ENCODE assay signal across 13 mouse cellular contexts in the genomic region with DNA sequence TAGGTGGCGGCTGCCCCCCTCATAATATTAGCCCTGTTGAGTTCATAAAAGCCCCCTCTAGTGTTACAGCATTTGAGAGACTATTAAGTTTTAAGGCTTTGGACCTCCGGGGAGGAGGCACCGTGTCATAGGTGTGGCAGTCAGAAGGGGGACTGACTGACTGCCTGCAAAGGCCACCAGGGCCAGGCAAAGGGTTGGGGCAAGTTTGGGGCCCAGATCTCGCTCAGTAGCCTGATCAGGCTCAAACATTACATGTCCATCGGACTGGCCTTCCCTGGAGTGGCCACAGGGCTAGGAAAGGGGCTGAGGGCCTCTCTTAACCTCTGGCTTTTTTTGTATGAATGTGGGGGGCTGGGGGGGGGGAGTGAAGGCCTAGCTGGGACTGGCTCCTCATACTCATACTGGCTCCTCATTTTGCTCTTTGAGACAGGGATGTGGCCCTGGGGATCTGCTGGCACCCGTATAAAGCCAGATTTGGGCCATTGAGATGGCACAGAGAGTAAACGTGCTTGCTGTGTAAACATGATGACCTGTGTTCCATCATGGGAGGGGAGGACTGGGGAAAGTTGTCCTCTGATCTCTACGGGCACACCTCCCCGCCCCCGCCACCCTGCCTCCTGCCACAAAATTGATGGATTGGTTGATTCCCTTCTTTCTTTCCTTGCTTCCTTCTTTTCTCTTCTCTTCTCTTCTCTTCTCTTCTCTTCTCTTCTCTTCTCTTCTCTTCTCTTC. TPM values are rescaled to one million over a fixed set of nuclear protein-coding genes. Genes with fewer than 3 reads are reported as not detected.
DNase-seq lines count a peak whose midpoint lies in the region; ATAC-seq and TF ChIP-seq lines count a peak whose summit lies in the region.
"Had no signal": no experiment of that assay in that cellular context is flagged by ENCODE, and none has a peak within 500 bp of the region (broad histone marks: within the 10 kb centered on the region; RNA-seq: fewer than 3 reads in every experiment).

No protein-coding gene starts in this region.

- TF ChIP-seq POLR2A in liver, adult 2 months (IDR thresholded peaks at IDR 0.05; ENCODE audit: extremely low read depth, insufficient read depth, low read length): no peak

- DNase-seq in liver, adult 2 months (ENCODE audit: extremely low read depth, low read depth, low spot score): peak; percentile 62
- DNase-seq in liver (no peak), adipocyte (ENCODE audit: low spot score) (no peak)
- DNase-seq in embryonic facial prominence, embryonic 11.5 days (ENCODE audit: low spot score): no peak
- DNase-seq in liver, embryonic 14.5 days (ENCODE audit: low read depth in 3 of 3, low spot score in 3 of 3): no peak
- DNase-seq in ovary, postnatal 36 days (ENCODE audit: low spot score): no peak
- no peak for DNase-seq in urinary bladder, postnatal 25 days (ENCODE audit: low spot score)
- DNase-seq: gastrocnemius, postnatal 25 days; layer of hippocampus, adult 9-11 months had no signal

- no peak overlapping the region for H3K4me3 ChIP-seq in liver, adult 2 months (ENCODE audit: insufficient read depth, low read depth, low read length)
- no peak overlapping the region for H3K4me3 ChIP-seq in embryonic facial prominence, embryonic 11.5 days (ENCODE audit: low read depth, low read length)
- H3K4me3 ChIP-seq in hindbrain, embryonic 13.5 days: no peak overlapping the region
- H3K4me3 ChIP-seq in liver, embryonic 14.5 days (ENCODE audit: insufficient read depth in 1 of 2, low read depth in 2 of 2, low read length in 2 of 2): no peak overlapping the region
- H3K4me3 ChIP-seq: embryonic facial prominence, embryonic 15.5 days had no signal

- H3K4me1 ChIP-seq in liver, adult 2 months (ENCODE audit: control insufficient read depth, insufficient read depth, low read length): peaks cover 5% of the 10 kb centered on the region; the same call in 1 of the 2 replicates
- H3K4me1 ChIP-seq in embryonic facial prominence, embryonic 11.5 days (ENCODE audit: control insufficient read depth, insufficient read depth, low read length): peaks cover 11% of the 10 kb centered on the region
- peaks cover 14% of the 10 kb centered on the region for H3K4me1 ChIP-seq in hindbrain, embryonic 13.5 days (replicated peaks)
- H3K4me1 ChIP-seq in liver, embryonic 14.5 days (replicated peaks; ENCODE audit: control insufficient read depth in 2 of 2, insufficient read depth in 2 of 2, low read length in 1 of 2): peaks cover 5 to 21% of the 10 kb centered on the region in 2 experiments

- H3K79me2 ChIP-seq in liver, adult 2 months (ENCODE audit: control insufficient read depth, insufficient read depth, low read length): no peaks in the 10 kb centered on the region

- no peaks in the 10 kb centered on the region for H3K9me3 ChIP-seq in embryonic facial prominence, embryonic 11.5 days (replicated peaks; ENCODE audit: control insufficient read depth, low read length)
- no peaks in the 10 kb centered on the region for H3K9me3 ChIP-seq in hindbrain, embryonic 13.5 days
- H3K9me3 ChIP-seq in liver, embryonic 14.5 days (ENCODE audit: control insufficient read depth, low read length): no peaks in the 10 kb centered on the region
- H3K9me3 ChIP-seq: embryonic facial prominence, embryonic 15.5 days had no signal

- ATAC-seq in embryonic facial prominence, embryonic 11.5 days (replicated peaks; ENCODE audit: insufficient number of reproducible peaks, low FRiP score, low TSS enrichment, low read depth): no peak
- 0 out of 2 replicates have a peak, but pooled peaks have one; percentile 12 for ATAC-seq in hindbrain, embryonic 13.5 days (ENCODE audit: low FRiP score)
- ATAC-seq in liver, embryonic 14.5 days (ENCODE audit: insufficient read depth): peak; percentile 44; the same call in 1 of the 2 replicates

- 35% methylated on average over 10 of the region's 10 CpGs for WGBS in liver, adult 2 months
- WGBS in embryonic facial prominence, embryonic 11.5 days: 35% methylated on average over 10 of the region's 10 CpGs
- WGBS in hindbrain, embryonic 13.5 days: 32% methylated on average over 10 of the region's 10 CpGs
- WGBS in liver, embryonic 14.5 days (ENCODE audit: insufficient replicate concordance): 36% methylated on average over 10 of the region's 10 CpGs

- no peak overlapping the region for H3K9ac ChIP-seq in liver, adult 2 months (ENCODE audit: low read depth, low read length)
- no peak overlapping the region for H3K9ac ChIP-seq in embryonic facial prominence, embryonic 11.5 days (replicated peaks; ENCODE audit: low read length)
- H3K9ac ChIP-seq in hindbrain, embryonic 13.5 days: no peak overlapping the region
- H3K9ac ChIP-seq in liver, embryonic 14.5 days (replicated peaks): 0 out of 2 replicates have a peak overlapping the region, but pooled peaks have one; percentile 16
- H3K9ac ChIP-seq: embryonic facial prominence, embryonic 15.5 days had no signal

- no peak for TF ChIP-seq CTCF in liver, adult 2 months (IDR thresholded peaks at IDR 0.05; ENCODE audit: low read depth, low read length)
- TF ChIP-seq CTCF in liver, embryonic 14.5 days (IDR thresholded peaks at IDR 0.05; ENCODE audit: low read depth): no peak

- TF ChIP-seq EP300 in liver, embryonic 14.5 days (IDR thresholded peaks at IDR 0.05; ENCODE audit: low read depth): no peak

- H3K27me3 ChIP-seq in liver, adult 2 months (ENCODE audit: control insufficient read depth, insufficient read depth, low read length): no peaks in the 10 kb centered on the region
- H3K27me3 ChIP-seq in embryonic facial prominence, embryonic 11.5 days (ENCODE audit: control insufficient read depth, insufficient read depth, low read length): no peaks in the 10 kb centered on the region
- H3K27me3 ChIP-seq in hindbrain, embryonic 13.5 days: peaks cover 9% of the 10 kb centered on the region; the same call in 1 of the 2 replicates
- H3K27me3 ChIP-seq in liver, embryonic 14.5 days (ENCODE audit: control insufficient read depth, insufficient read depth, low read length): no peaks in the 10 kb centered on the region

- H3K4me2 ChIP-seq in embryonic facial prominence, embryonic 11.5 days (ENCODE audit: low read depth, low read length): no peak overlapping the region
- H3K4me2 ChIP-seq in hindbrain, embryonic 13.5 days: no peak overlapping the region
- no peak overlapping the region for H3K4me2 ChIP-seq in liver, embryonic 14.5 days (ENCODE audit: low read depth)
- H3K4me2 ChIP-seq: embryonic facial prominence, embryonic 15.5 days had no signal

- no peaks in the 10 kb centered on the region for H3K36me3 ChIP-seq in liver, adult 2 months (ENCODE audit: control insufficient read depth, insufficient read depth, low read length)
- H3K36me3 ChIP-seq in embryonic facial prominence, embryonic 11.5 days (replicated peaks; ENCODE audit: control insufficient read depth, insufficient read depth, low read depth, low read length): no peaks in the 10 kb centered on the region
- H3K36me3 ChIP-seq in hindbrain, embryonic 13.5 days: no peaks in the 10 kb centered on the region
- H3K36me3 ChIP-seq in liver, embryonic 14.5 days (replicated peaks; ENCODE audit: control insufficient read depth, insufficient read depth, low read depth): no peaks in the 10 kb centered on the region
- H3K36me3 ChIP-seq: embryonic facial prominence, embryonic 15.5 days had no signal

- no peak overlapping the region; the same call in 1 of the 2 replicates for H3K27ac ChIP-seq in liver, adult 2 months (replicated peaks; ENCODE audit: insufficient read depth, low read depth, low read length)
- peak overlapping the region; percentile 88 for H3K27ac ChIP-seq in embryonic facial prominence, embryonic 11.5 days (replicated peaks; ENCODE audit: low read depth, low read length)
- H3K27ac ChIP-seq in hindbrain, embryonic 13.5 days: no peak overlapping the region
- no peak overlapping the region for H3K27ac ChIP-seq in liver, embryonic 14.5 days

RNA-seq across cellular contexts. Expression of gene 1700122O11Rik, which starts 47.5 kb away (rescaled TPM):
- total RNA-seq in liver, adult 2 months (2014; rRNA removed): not detected in 2 replicates
- polyA plus RNA-seq in liver, adult 2 months (2012; rRNA removed): not detected in 2 replicates
- not detected in 2 replicates for polyA plus RNA-seq in embryonic facial prominence, embryonic 11.5 days (2014; fragmentation: Nextera tagmentation; extraction: Ambion mirVana)
- polyA plus RNA-seq in hindbrain, embryonic 13.5 days (2015; fragmentation: Nextera tagmentation; extraction: Ambion mirVana): not detected in 2 replicates
- polyA plus RNA-seq in liver, embryonic 14.5 days (2012; rRNA removed): not detected in 2 replicates
- polyA plus RNA-seq in liver, embryonic 14.5 days (2014; fragmentation: Nextera tagmentation; extraction: Ambion mirVana): not detected in 2 replicates
- total RNA-seq: gastrocnemius, postnatal 25 days; monocyte, adult 5-6 weeks had no signal
- polyA plus RNA-seq: CD4-positive, CD25-positive, alpha-beta regulatory T cell, adult 4 months; embryonic facial prominence, embryonic 15.5 days had no signal
